Mouse (Mus musculus): ENCODE data around the gene Polr2e. TPM values are rescaled to one million over a fixed set of nuclear protein-coding genes. Genes with fewer than 3 reads are reported as not detected.

Polr2e gene
- polyA plus RNA-seq, 1 experiment from 2014 or later = 256 TPM

- ATAC-seq (replicated peaks; ENCODE audit: low FRiP score) = no peak
- Histone ChIP-seq H3K9ac (ENCODE audit: low read depth, low read length) (no peak overlapping the region), H3K9me3 (ENCODE audit: control insufficient read depth, low read length) (peaks cover 11% of the 10 kb centered on the region; the same call in 1 of the 2 replicates), H3K4me3 (ENCODE audit: low read depth, low read length) (no peak overlapping the region), H3K4me2 (no peak overlapping the region), H3K4me1 (replicated peaks; ENCODE audit: control insufficient read depth, insufficient read depth, low read length) (peaks cover 28% of the 10 kb centered on the region), H3K27ac (ENCODE audit: low read depth, low read length) (no peak overlapping the region), H3K36me3 (ENCODE audit: control insufficient read depth, insufficient read depth, low read length) (peaks cover 19% of the 10 kb centered on the region), H3K27me3 (replicated peaks; ENCODE audit: control insufficient read depth, insufficient read depth, low read length) (peaks cover 21% of the 10 kb centered on the region)
- no peak for DNase-seq (ENCODE audit: low spot score)
- WGBS = 46% methylated on average over 28 of the region's 28 CpGs
These were observed 24.9 kb downstream of the Polr2e start for GRCm38 (mm10) chr10:80014484-80015290.

GRCm38 (mm10) chr10:80013609-80014008, 26.0 kb downstream of the Polr2e start:
- Histone ChIP-seq H3K4me2 (no peak overlapping the region), H3K4me1 (replicated peaks; ENCODE audit: control insufficient read depth, insufficient read depth, low read length) (peaks cover 17% of the 10 kb centered on the region), H3K27me3 (replicated peaks; ENCODE audit: control insufficient read depth, insufficient read depth, low read length) (peaks cover 21% of the 10 kb centered on the region), H3K9ac (ENCODE audit: low read depth, low read length) (no peak overlapping the region), H3K27ac (ENCODE audit: low read depth, low read length) (no peak overlapping the region), H3K9me3 (ENCODE audit: control insufficient read depth, low read length) (peaks cover 11% of the 10 kb centered on the region; the same call in 1 of the 2 replicates), H3K36me3 (ENCODE audit: control insufficient read depth, insufficient read depth, low read length) (peaks cover 30% of the 10 kb centered on the region), H3K4me3 (ENCODE audit: low read depth, low read length) (no peak overlapping the region)
- no peak for ATAC-seq (replicated peaks; ENCODE audit: low FRiP score)
- no peak for DNase-seq (ENCODE audit: low spot score)
- 60% methylated on average over 25 of the region's 25 CpGs for WGBS

DNA sequence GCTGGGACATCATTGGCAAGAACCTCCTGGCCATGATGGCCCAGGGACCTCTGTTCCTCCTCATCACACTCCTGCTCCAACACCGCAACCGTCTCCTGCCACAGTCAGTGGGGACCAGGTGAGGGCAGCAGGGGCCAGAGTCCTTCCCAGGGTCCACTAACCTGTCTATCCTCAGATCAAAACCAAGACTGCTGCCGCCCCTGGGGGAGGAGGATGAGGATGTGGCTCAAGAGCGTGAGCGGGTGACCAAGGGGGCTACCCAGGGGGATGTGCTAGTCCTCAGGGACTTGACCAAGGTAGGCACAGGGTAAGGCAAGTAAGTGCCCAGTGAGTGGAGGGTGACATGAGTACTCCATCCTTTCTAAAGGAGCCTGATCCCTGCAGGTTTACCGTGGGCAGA, 27.9 kb downstream of the Polr2e start:
- Histone ChIP-seq H3K4me2 (no peak overlapping the region), H3K27ac (ENCODE audit: low read depth, low read length) (no peak overlapping the region), H3K4me1 (replicated peaks; ENCODE audit: control insufficient read depth, insufficient read depth, low read length) (peaks cover 11% of the 10 kb centered on the region; the same call in 1 of the 2 replicates), H3K9ac (ENCODE audit: low read depth, low read length) (no peak overlapping the region), H3K36me3 (ENCODE audit: control insufficient read depth, insufficient read depth, low read length) (peaks cover 35% of the 10 kb centered on the region), H3K27me3 (replicated peaks; ENCODE audit: control insufficient read depth, insufficient read depth, low read length) (peaks cover 21% of the 10 kb centered on the region), H3K9me3 (ENCODE audit: control insufficient read depth, low read length) (peaks cover 11% of the 10 kb centered on the region; the same call in 1 of the 2 replicates), H3K4me3 (ENCODE audit: low read depth, low read length) (no peak overlapping the region)
- no peak for DNase-seq (ENCODE audit: low spot score)
- no peak for ATAC-seq (replicated peaks; ENCODE audit: low FRiP score)
- 92% methylated on average over 6 of the region's 6 CpGs for WGBS

- peaks cover 4% of the 10 kb centered on the region for H3K27me3 ChIP-seq (replicated peaks; ENCODE audit: control insufficient read depth, insufficient read depth, low read length)
- no peaks in the 10 kb centered on the region for H3K9me3 ChIP-seq (ENCODE audit: control insufficient read depth, low read length)
- 81% methylated on average over 8 of the region's 8 CpGs for WGBS
- no peak for DNase-seq (ENCODE audit: low spot score)
- H3K9ac ChIP-seq (ENCODE audit: low read depth, low read length) = 0 out of 2 replicates have a peak overlapping the region, but pooled peaks have one; percentile 14
- ATAC-seq (replicated peaks; ENCODE audit: low FRiP score) = no peak
- no peak overlapping the region for H3K4me3 ChIP-seq (ENCODE audit: low read depth, low read length)
- peaks cover 12% of the 10 kb centered on the region; the same call in 1 of the 2 replicates for H3K36me3 ChIP-seq (ENCODE audit: control insufficient read depth, insufficient read depth, low read length)
- H3K27ac ChIP-seq (ENCODE audit: low read depth, low read length) = peak overlapping the region; percentile 43; the same call in 1 of the 2 replicates
- peaks cover 33% of the 10 kb centered on the region for H3K4me1 ChIP-seq (replicated peaks; ENCODE audit: control insufficient read depth, insufficient read depth, low read length)
- H3K4me2 ChIP-seq = no peak overlapping the region
These were observed 35.3 kb downstream of the Polr2e start for GRCm38 (mm10) chr10:80004233-80004705.

DNA sequence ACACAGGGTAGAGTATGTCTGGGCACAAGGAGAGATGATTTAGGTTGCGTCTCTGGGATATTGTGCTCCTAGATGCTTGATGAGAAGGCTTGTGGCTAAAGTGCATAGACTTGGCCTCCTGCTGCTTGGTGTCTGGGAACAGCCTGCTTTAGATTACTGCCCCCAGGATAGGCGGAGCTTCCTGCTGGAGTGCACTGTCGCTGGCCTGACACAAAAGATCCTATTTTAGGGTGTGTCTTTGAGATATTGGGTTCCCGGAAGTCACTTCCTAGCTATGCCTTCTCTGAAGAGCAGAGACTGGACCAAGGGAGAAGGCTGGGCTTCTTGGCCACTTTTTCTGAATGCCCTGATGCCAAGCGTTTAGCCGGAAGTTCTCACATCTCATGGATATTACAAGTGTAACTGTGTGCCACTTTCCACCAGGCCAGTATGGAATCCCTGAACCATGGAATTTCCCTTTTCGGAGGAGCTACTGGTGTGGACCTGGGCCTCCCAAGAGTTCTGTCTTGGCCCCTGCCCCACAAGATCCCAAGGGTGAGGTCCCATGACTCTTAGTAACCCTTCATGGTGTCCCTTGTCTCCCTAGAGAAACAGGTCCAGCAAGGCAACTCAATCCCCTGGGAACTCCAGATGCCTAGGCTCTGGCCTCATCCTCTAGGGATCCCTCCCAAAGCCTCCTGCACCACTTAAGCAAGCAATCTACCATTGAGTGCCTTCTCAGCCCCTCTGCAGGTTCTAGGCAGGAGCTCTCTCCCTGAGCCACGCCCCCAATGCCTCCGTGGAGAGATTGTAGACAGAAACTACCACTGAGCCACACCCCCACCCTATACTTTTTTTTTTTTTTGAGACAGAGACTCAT, 36.0 kb downstream of the Polr2e start:
- 48% methylated on average over 9 of the region's 9 CpGs for WGBS
- Histone ChIP-seq H3K4me2 (peak overlapping the region; percentile 49), H3K9me3 (ENCODE audit: control insufficient read depth, low read length) (no peaks in the 10 kb centered on the region), H3K9ac (ENCODE audit: low read depth, low read length) (peak overlapping the region; percentile 38; the same call in 1 of the 2 replicates), H3K27ac (ENCODE audit: low read depth, low read length) (peak overlapping the region; percentile 61), H3K4me3 (ENCODE audit: low read depth, low read length) (no peak overlapping the region), H3K36me3 (ENCODE audit: control insufficient read depth, insufficient read depth, low read length) (peaks cover 6% of the 10 kb centered on the region; the same call in 1 of the 2 replicates), H3K4me1 (replicated peaks; ENCODE audit: control insufficient read depth, insufficient read depth, low read length) (peaks cover 33% of the 10 kb centered on the region), H3K27me3 (replicated peaks; ENCODE audit: control insufficient read depth, insufficient read depth, low read length) (peaks cover 4% of the 10 kb centered on the region)
- ATAC-seq (replicated peaks; ENCODE audit: low FRiP score) (peak; percentile 73), DNase-seq (ENCODE audit: low spot score) (no peak)

GRCm38 (mm10) chr10:80002829-80003228, 36.8 kb downstream of the Polr2e start:
- 42% methylated on average over 21 of the region's 21 CpGs for WGBS
- peak overlapping the region; percentile 61 for H3K27ac ChIP-seq (ENCODE audit: low read depth, low read length)
- peaks cover 4% of the 10 kb centered on the region for H3K27me3 ChIP-seq (replicated peaks; ENCODE audit: control insufficient read depth, insufficient read depth, low read length)
- H3K36me3 ChIP-seq (ENCODE audit: control insufficient read depth, insufficient read depth, low read length) = peaks cover 2% of the 10 kb centered on the region; the same call in 1 of the 2 replicates
- peak overlapping the region; percentile 49 for H3K4me2 ChIP-seq
- H3K4me3 ChIP-seq (ENCODE audit: low read depth, low read length) = no peak overlapping the region; the same call in 1 of the 2 replicates
- H3K4me1 ChIP-seq (replicated peaks; ENCODE audit: control insufficient read depth, insufficient read depth, low read length) = peaks cover 38% of the 10 kb centered on the region
- H3K9ac ChIP-seq (ENCODE audit: low read depth, low read length) = peak overlapping the region; percentile 38; the same call in 1 of the 2 replicates
- H3K9me3 ChIP-seq (ENCODE audit: control insufficient read depth, low read length) = no peaks in the 10 kb centered on the region
- no peak for DNase-seq (ENCODE audit: low spot score)
- ATAC-seq (replicated peaks; ENCODE audit: low FRiP score) = no peak

- DNase-seq (ENCODE audit: low spot score) = no peak
- no peak for ATAC-seq (replicated peaks; ENCODE audit: low FRiP score)
- no peak overlapping the region for H3K27ac ChIP-seq (ENCODE audit: low read depth, low read length)
- H3K27me3 ChIP-seq (replicated peaks; ENCODE audit: control insufficient read depth, insufficient read depth, low read length) = peaks cover 4% of the 10 kb centered on the region
- no peaks in the 10 kb centered on the region for H3K9me3 ChIP-seq (ENCODE audit: control insufficient read depth, low read length)
- 81% methylated on average over 9 of the region's 9 CpGs for WGBS
- H3K4me1 ChIP-seq (replicated peaks; ENCODE audit: control insufficient read depth, insufficient read depth, low read length) = peaks cover 43% of the 10 kb centered on the region
- H3K36me3 ChIP-seq (ENCODE audit: control insufficient read depth, insufficient read depth, low read length) = no peaks in the 10 kb centered on the region
- H3K9ac ChIP-seq (ENCODE audit: low read depth, low read length) = no peak overlapping the region
- H3K4me2 ChIP-seq = no peak overlapping the region
- no peak overlapping the region for H3K4me3 ChIP-seq (ENCODE audit: low read depth, low read length)
These were observed 37.6 kb downstream of the Polr2e start for GRCm38 (mm10) chr10:80001945-80002344.

- H3K9me3 ChIP-seq (ENCODE audit: control insufficient read depth, low read length) = no peaks in the 10 kb centered on the region
- peaks cover 4% of the 10 kb centered on the region for H3K27me3 ChIP-seq (replicated peaks; ENCODE audit: control insufficient read depth, insufficient read depth, low read length)
- peak overlapping the region; percentile 89 for H3K4me2 ChIP-seq
- peak; percentile 25; the same call in 1 of the 2 replicates for ATAC-seq (replicated peaks; ENCODE audit: low FRiP score)
- H3K36me3 ChIP-seq (ENCODE audit: control insufficient read depth, insufficient read depth, low read length) = peaks cover 17% of the 10 kb centered on the region
- H3K27ac ChIP-seq (ENCODE audit: low read depth, low read length) = peak overlapping the region; percentile 80
- DNase-seq (ENCODE audit: low spot score) = no peak
- peaks cover 34% of the 10 kb centered on the region for H3K4me1 ChIP-seq (replicated peaks; ENCODE audit: control insufficient read depth, insufficient read depth, low read length)
- 15% methylated on average over 15 of the region's 15 CpGs for WGBS
- H3K9ac ChIP-seq (ENCODE audit: low read depth, low read length) = peak overlapping the region; percentile 69
- peak overlapping the region; percentile 66 for H3K4me3 ChIP-seq (ENCODE audit: low read depth, low read length)
These were observed 41.8 kb downstream of the Polr2e start for GRCm38 (mm10) chr10:79997819-79998218.

Data from liver, embryonic 11.5 days (tissue).